Mouse (Mus musculus): ENCODE measurements around the gene Gucd1. TPM values are rescaled to one million over a fixed set of nuclear protein-coding genes. Genes with fewer than 3 reads are reported as not detected.

Gucd1 gene
- polyA plus RNA-seq, 1 experiment = 124 TPM

DNA sequence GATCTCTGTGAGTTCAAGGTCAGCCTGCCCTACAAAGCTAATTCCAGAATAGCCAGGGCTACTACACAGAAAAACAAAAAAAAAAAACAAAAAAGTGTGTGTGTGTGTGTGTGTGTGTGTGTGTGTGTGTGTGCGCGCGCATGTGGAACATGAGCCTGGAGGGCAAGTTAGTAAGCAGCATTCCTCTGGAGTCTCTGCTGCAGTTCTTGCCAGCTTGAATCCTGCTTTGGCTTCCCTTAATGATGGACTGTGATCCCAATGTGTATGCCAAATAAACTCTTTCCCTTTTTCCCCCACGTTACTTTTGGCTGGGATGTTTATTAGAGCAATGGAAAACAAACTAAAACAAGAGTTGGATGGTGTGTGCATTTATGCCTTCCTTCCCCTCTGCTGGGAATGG lies 3.9 kb upstream of the Gucd1 start:
- Histone ChIP-seq H3K4me3 (ENCODE audit: insufficient read depth, low read depth, low read length) (no peak overlapping the region), H3K36me3 (ENCODE audit: control insufficient read depth, insufficient read depth, low read length) (peaks cover 5% of the 10 kb centered on the region), H3K4me1 (ENCODE audit: control insufficient read depth, insufficient read depth, low read length) (peaks cover 9% of the 10 kb centered on the region; the same call in 1 of the 2 replicates), H3K27me3 (replicated peaks; ENCODE audit: control insufficient read depth, insufficient read depth, low read length) (no peaks in the 10 kb centered on the region), H3K27ac (ENCODE audit: insufficient read depth, low read depth, low read length) (peak overlapping the region; percentile 94)
- 46% methylated on average over 4 of the region's 4 CpGs for WGBS
- peak; percentile 74 for DNase-seq
- TF ChIP-seq CTCF (conservative IDR thresholded peaks at IDR 0.05; ENCODE audit: insufficient read depth, insufficient read length, low read depth, low read length) (no peak), POLR2A (IDR thresholded peaks at IDR 0.05; ENCODE audit: low read depth, low read length) (no peak)

DNA sequence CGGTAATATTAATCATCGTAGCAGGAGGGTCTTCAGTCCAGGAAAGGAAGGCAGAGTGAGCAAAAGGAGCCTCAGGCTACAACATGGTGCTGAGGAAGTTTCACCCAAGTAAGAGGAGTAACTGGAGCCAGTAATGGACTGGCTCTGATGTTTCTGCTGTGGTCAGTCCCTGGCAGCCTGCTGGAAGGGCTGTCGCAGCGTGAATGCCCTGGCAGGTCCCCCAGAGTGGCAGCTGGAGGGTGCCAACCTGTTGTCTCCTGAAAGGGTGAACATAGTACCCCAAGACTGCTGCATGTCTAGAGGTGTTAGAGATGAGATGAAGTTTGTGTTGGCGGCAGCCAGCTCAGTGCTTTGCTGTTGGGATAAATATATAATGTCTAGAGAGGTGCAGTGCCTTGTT lies 2.8 kb upstream of the Gucd1 start:
- H3K4me3 ChIP-seq (ENCODE audit: insufficient read depth, low read depth, low read length) = no peak overlapping the region
- DNase-seq = no peak
- WGBS = 88% methylated on average over 5 of the region's 5 CpGs
- TF ChIP-seq POLR2A (IDR thresholded peaks at IDR 0.05; ENCODE audit: low read depth, low read length) (no peak), CTCF (conservative IDR thresholded peaks at IDR 0.05; ENCODE audit: insufficient read depth, insufficient read length, low read depth, low read length) (no peak)
- no peaks in the 10 kb centered on the region for H3K27me3 ChIP-seq (replicated peaks; ENCODE audit: control insufficient read depth, insufficient read depth, low read length)
- H3K27ac ChIP-seq (ENCODE audit: insufficient read depth, low read depth, low read length) = peak overlapping the region; percentile 94; the same call in 1 of the 2 replicates
- peaks cover 13% of the 10 kb centered on the region; the same call in 1 of the 2 replicates for H3K4me1 ChIP-seq (ENCODE audit: control insufficient read depth, insufficient read depth, low read length)
- H3K36me3 ChIP-seq (ENCODE audit: control insufficient read depth, insufficient read depth, low read length) = peaks cover 5% of the 10 kb centered on the region

DNA sequence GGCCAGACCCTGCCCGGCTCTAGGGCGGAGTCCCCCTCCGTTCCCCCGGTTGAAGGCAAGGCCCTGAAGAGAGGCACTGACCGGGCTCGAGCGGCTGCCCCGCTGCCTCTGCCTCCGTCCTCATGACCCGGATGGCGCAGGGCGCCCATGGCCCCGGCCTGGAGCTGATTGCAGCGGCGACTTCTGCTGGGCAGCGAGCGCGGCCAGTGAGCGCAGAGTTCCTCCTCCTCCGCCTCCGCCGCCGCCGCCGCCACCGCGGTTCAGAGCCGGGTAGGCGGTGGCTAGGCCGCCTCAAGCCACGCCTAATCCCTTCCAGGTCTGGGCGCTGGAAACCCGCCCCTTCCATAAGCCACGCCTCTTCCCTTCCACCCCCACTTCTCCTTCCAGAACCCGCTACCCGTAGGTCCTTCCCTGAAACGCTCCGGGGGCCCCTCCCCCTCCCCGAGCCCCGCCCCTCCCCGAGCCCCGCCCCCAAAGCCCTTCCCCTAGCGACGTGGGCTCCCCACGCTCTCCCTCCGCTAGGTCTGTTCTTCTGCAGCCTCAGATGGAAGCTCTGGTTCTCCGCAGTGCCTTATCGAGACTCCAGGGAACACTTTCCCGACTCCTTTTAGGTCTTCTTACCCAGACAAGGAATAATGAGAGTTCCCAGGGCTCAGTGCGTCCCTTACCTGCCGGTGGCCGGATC lies 557 bp downstream of the Gucd1 start, which contains the start of gene Snrpd3:
TSS of gene Snrpd3 (plus strand) at position 479 of the 685 bp plus-strand sequence.
- no peaks in the 10 kb centered on the region; the same call in 1 of the 2 replicates for H3K36me3 ChIP-seq (ENCODE audit: control insufficient read depth, insufficient read depth, low read length)
- TF ChIP-seq CTCF (conservative IDR thresholded peaks at IDR 0.05; ENCODE audit: insufficient read depth, insufficient read length, low read depth, low read length) (no peak), POLR2A (IDR thresholded peaks at IDR 0.05; ENCODE audit: low read depth, low read length) (peak; percentile 50)
- H3K27me3 ChIP-seq (replicated peaks; ENCODE audit: control insufficient read depth, insufficient read depth, low read length) = no peaks in the 10 kb centered on the region
- H3K4me3 ChIP-seq (ENCODE audit: insufficient read depth, low read depth, low read length) = peak within 1 kb of the TSS; percentile 73
- H3K4me1 ChIP-seq (ENCODE audit: control insufficient read depth, insufficient read depth, low read length) = peaks cover 23% of the 10 kb centered on the region
- WGBS = under 1% methylated on average over 52 of the region's 52 CpGs
- DNase-seq = peak; percentile 97
- peak within 1 kb of the TSS; percentile 99 for H3K27ac ChIP-seq (ENCODE audit: insufficient read depth, low read depth, low read length)

DNA sequence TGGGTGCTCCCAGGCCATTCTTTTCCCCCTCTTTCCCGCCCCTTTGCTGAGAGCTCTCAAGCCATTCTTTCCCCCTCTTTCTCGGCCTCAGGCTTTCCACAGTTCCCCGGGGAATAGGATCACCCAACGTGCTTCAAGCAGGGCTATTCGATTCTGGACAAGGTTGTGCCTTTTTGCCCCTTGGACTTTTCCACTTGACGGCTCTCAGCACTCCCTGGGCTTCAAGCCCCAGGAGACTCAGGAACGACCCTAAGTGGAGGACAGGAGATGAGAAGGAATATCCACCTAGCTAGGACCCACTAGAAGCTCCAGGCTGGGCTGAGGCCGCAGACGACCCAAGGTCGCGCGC lies 1.1 kb downstream of the Gucd1 start:
- peaks cover under 1% of the 10 kb centered on the region; the same call in 1 of the 2 replicates for H3K36me3 ChIP-seq (ENCODE audit: control insufficient read depth, insufficient read depth, low read length)
- DNase-seq = peak; percentile 75
- H3K4me3 ChIP-seq (ENCODE audit: insufficient read depth, low read depth, low read length) = peak overlapping the region; percentile 69
- peaks cover 23% of the 10 kb centered on the region for H3K4me1 ChIP-seq (ENCODE audit: control insufficient read depth, insufficient read depth, low read length)
- no peaks in the 10 kb centered on the region for H3K27me3 ChIP-seq (replicated peaks; ENCODE audit: control insufficient read depth, insufficient read depth, low read length)
- H3K27ac ChIP-seq (ENCODE audit: insufficient read depth, low read depth, low read length) = peak overlapping the region; percentile 89
- under 1% methylated on average over 12 of the region's 12 CpGs for WGBS
- TF ChIP-seq POLR2A (IDR thresholded peaks at IDR 0.05; ENCODE audit: low read depth, low read length) (no peak), CTCF (conservative IDR thresholded peaks at IDR 0.05; ENCODE audit: insufficient read depth, insufficient read length, low read depth, low read length) (no peak)

DNA sequence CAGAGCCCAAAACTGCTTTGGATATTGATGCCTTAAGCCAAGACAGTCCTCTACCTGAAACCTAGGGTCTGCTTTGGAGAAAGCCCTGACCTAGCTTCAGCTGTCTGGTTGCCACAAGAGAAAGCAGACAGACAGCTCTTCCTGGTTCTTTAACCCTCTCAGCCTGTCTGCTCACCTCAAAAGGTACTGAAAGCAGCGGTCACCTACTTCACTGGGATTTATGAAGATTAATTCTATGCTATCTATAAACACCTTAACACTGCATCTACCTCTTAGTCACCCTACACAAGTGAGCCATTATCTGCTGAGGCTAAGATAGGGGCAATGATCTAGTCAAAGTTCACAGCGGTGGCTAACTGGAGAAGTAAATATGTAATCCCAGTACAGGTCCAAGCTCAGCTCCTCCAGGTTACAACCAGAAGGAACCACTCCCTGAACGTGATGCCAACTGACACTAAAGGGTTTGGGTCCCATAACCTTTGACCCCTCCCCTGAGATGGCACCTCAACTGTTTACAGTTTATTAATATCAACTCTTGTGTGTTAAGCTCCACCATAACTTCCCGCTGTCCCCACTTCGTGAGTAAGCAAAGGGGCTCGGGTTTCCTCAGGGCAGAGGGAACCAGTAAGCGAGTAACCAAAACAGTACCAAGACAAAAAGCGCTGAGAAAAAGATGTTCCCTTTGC lies 1.6 kb downstream of the Gucd1 start:
- Histone ChIP-seq H3K27ac (ENCODE audit: insufficient read depth, low read depth, low read length) (peak overlapping the region; percentile 89), H3K36me3 (ENCODE audit: control insufficient read depth, insufficient read depth, low read length) (peaks cover 6% of the 10 kb centered on the region; the same call in 1 of the 2 replicates), H3K4me1 (ENCODE audit: control insufficient read depth, insufficient read depth, low read length) (peaks cover 28% of the 10 kb centered on the region), H3K27me3 (replicated peaks; ENCODE audit: control insufficient read depth, insufficient read depth, low read length) (no peaks in the 10 kb centered on the region), H3K4me3 (ENCODE audit: insufficient read depth, low read depth, low read length) (peak overlapping the region; percentile 69)
- peak; percentile 91 for DNase-seq
- WGBS = 15% methylated on average over 8 of the region's 8 CpGs
- TF ChIP-seq POLR2A (IDR thresholded peaks at IDR 0.05; ENCODE audit: low read depth, low read length) = no peak
- no peak for TF ChIP-seq CTCF (conservative IDR thresholded peaks at IDR 0.05; ENCODE audit: insufficient read depth, insufficient read length, low read depth, low read length)

DNA sequence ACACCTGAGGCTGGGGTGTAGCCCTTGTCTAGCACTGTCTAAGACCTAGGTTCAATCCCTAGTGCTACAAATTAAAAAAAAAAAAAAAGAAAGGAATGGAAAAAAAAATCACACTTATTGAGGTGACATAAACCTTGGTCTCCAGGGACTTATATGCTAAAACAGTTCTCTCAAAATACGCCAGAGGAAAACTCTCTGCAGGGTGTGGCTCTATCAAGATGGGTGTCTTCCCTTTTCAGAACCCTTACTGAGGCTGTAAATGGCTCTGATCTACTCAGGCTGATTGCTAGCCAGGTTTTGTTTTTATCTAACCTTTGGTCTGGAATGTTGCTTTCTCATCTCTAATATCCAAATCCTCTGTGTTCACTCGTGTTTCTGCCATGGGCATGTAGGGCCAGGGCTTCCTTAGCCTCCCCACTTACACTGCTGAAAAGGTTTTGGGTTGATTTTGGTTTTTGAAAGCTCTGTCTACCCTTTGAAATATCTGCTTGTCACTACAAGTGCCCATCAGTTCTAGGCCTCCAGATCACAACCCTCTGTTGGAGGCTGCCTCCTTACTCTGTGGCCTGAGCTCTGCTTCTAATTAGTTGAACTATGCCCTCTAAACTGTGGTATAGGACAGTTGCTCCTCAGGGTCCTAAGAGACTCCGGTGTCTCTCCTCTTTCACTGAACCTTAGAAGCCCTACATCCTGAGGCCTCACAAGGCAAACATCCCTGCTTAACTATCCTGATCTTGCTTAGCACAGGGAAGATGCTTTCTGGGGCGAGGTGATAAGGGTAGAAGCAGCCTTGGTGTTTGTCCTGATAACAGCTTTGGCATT lies 2.3 kb downstream of the Gucd1 start:
- Histone ChIP-seq H3K27ac (ENCODE audit: insufficient read depth, low read depth, low read length) (peak overlapping the region; percentile 89), H3K36me3 (ENCODE audit: control insufficient read depth, insufficient read depth, low read length) (peaks cover 7% of the 10 kb centered on the region; the same call in 1 of the 2 replicates)
- peak; percentile 69 for DNase-seq

More for the DNA sequence above, 2.3 kb downstream of the Gucd1 start:
- TF ChIP-seq CTCF (conservative IDR thresholded peaks at IDR 0.05; ENCODE audit: insufficient read depth, insufficient read length, low read depth, low read length) (no peak), POLR2A (IDR thresholded peaks at IDR 0.05; ENCODE audit: low read depth, low read length) (no peak)
- H3K4me3 ChIP-seq (ENCODE audit: insufficient read depth, low read depth, low read length) = peak overlapping the region; percentile 69
- no peaks in the 10 kb centered on the region for H3K27me3 ChIP-seq (replicated peaks; ENCODE audit: control insufficient read depth, insufficient read depth, low read length)
- H3K4me1 ChIP-seq (ENCODE audit: control insufficient read depth, insufficient read depth, low read length) = peaks cover 30% of the 10 kb centered on the region
- 49% methylated on average over 4 of the region's 4 CpGs for WGBS
